Mouse (Mus musculus) megakaryocyte-erythroid progenitor cell, adult 5 weeks (primary cell): ENCODE data around the gene Olfr547. TPM values are rescaled to one million over a fixed set of nuclear protein-coding genes. Genes with fewer than 3 reads are reported as not detected.

Experiments used
- polyA plus RNA-seq: library from polyadenylated mRNA; stranded (reverse); fragments of >175 nt; gene quantifications from 2 replicates; pipeline ENCODE4 v1.2.3, GENCODE M21; 2012

Olfr547 gene
- polyA plus RNA-seq = not detected in 2 replicates

GRCm38 (mm10) chr7:102534449-102534848 lies at the start of gene Olfr547:
Gene Olfr547, plus strand, starts transcription at chr7:102534749.

GRCm38 (mm10) chr7:102488161-102488560 lies 46.4 kb upstream of the Olfr547 start, which contains the start of gene Olfr544:
Gene Olfr544, minus strand, starts transcription at chr7:102488313.

GRCm38 (mm10) chr7:102499473-102499872 lies 35.1 kb upstream of the Olfr547 start, which contains the start of gene Olfr545:
Gene Olfr545, minus strand, starts transcription at chr7:102499573.

GRCm38 (mm10) chr7:102540596-102540995 lies 6.0 kb downstream of the Olfr547 start, which contains the start of gene Olfr548-ps1:
Gene Olfr548-ps1, plus strand, starts transcription at chr7:102540896.

GRCm38 (mm10) chr7:102549570-102549969 lies 15.0 kb downstream of the Olfr547 start, which contains the start of gene Olfr549:
Gene Olfr549, plus strand, starts transcription at chr7:102549870.

GRCm38 (mm10) chr7:102564999-102565997 lies 30.7 kb downstream of the Olfr547 start, which contains the start of gene Trim21:
Gene Trim21, minus strand, starts transcription at chr7:102565486.

GRCm38 (mm10) chr7:102571142-102571541 lies 36.6 kb downstream of the Olfr547 start, which contains the start of gene Olfr550:
Gene Olfr550, plus strand, starts transcription at chr7:102571442.

Other genes with a start within 250 kb of the Olfr547 start
- 32.2 and 50.2 TPM in 2 replicates for gene Rrm1, start 93.1 kb upstream of the Olfr547 start, polyA plus RNA-seq
- gene Olfr543, start 53.1 kb upstream of the Olfr547 start, polyA plus RNA-seq = not detected in 2 replicates
- gene Olfr544, start 46.4 kb upstream of the Olfr547 start, polyA plus RNA-seq = not detected in 2 replicates
- gene Olfr545, start 35.2 kb upstream of the Olfr547 start, polyA plus RNA-seq = not detected in 2 replicates
- gene Olfr548-ps1, start 6.1 kb downstream of the Olfr547 start, polyA plus RNA-seq = not detected in 2 replicates
- gene Olfr549, start 15.1 kb downstream of the Olfr547 start, polyA plus RNA-seq = not detected in 2 replicates
- 6.4 and 9.6 TPM in 2 replicates for gene Trim21, start 30.7 kb downstream of the Olfr547 start, polyA plus RNA-seq
- gene Olfr550, start 36.7 kb downstream of the Olfr547 start, polyA plus RNA-seq = not detected in 2 replicates
- gene Olfr551, start 57.1 kb downstream of the Olfr547 start, polyA plus RNA-seq = 0.04 TPM in 1 of 2 replicates, not detected in the other
- gene Olfr552, start 63.0 kb downstream of the Olfr547 start, polyA plus RNA-seq = not detected in 2 replicates
- gene Olfr553, start 83.5 kb downstream of the Olfr547 start, polyA plus RNA-seq = not detected in 2 replicates
- gene Olfr554, start 103.7 kb downstream of the Olfr547 start, polyA plus RNA-seq = not detected in 2 replicates
- gene Olfr555, start 124.1 kb downstream of the Olfr547 start, polyA plus RNA-seq = not detected in 2 replicates
- gene Olfr556, start 130.2 kb downstream of the Olfr547 start, polyA plus RNA-seq = not detected in 2 replicates
- 1.6 and 1.8 TPM in 2 replicates for gene Trim68, start 152.6 kb downstream of the Olfr547 start, polyA plus RNA-seq
- not detected in 2 replicates for gene Olfr557, start 161.2 kb downstream of the Olfr547 start, polyA plus RNA-seq
- not detected in 2 replicates for gene Olfr558, start 167.5 kb downstream of the Olfr547 start, polyA plus RNA-seq
- not detected in 2 replicates for gene Olfr33, start 184.3 kb downstream of the Olfr547 start, polyA plus RNA-seq
- not detected in 2 replicates for gene Olfr559, start 192.7 kb downstream of the Olfr547 start, polyA plus RNA-seq
- gene Olfr560, start 224.6 kb downstream of the Olfr547 start, polyA plus RNA-seq = not detected in 2 replicates
- gene Olfr78, start 224.7 kb downstream of the Olfr547 start, polyA plus RNA-seq = 0.01 and 0.03 TPM in 2 replicates
- gene Olfr561, start 236.5 kb downstream of the Olfr547 start, polyA plus RNA-seq = not detected in 2 replicates